Mouse (Mus musculus) kidney, adult 11 months (tissue): ENCODE results near the gene Tnfrsf25.

Source experiments
- DNase-seq: peaks from one replicate; pipeline ENCODE4 v3.0.0; 2022

The Tnfrsf25 gene

GRCm38 (mm10) chr4:152115921-152116612 lies at the start of gene Tnfrsf25:
Gene Tnfrsf25, plus strand, starts transcription at chr4:152115934.
- DNase-seq, result no peak

DNA sequence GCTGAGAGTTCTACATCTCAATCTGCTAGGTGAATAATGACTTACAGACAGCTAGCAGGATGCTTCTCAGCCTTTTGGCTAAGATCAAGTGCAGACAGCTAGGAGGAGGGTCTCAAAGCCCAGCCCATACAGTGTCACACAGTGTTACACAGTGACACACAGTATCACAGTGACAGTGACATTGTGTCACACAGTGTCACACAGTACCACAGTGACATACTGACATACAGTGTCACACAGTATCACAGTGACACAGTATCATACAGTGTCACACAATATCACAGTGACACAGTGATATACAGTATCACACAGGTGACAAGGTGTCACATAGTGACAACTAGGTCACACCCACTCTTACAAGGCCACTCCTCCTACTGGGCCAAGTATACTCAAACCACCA lies 48.5 kb upstream of the Tnfrsf25 start:
- DNase-seq, result no peak

DNA sequence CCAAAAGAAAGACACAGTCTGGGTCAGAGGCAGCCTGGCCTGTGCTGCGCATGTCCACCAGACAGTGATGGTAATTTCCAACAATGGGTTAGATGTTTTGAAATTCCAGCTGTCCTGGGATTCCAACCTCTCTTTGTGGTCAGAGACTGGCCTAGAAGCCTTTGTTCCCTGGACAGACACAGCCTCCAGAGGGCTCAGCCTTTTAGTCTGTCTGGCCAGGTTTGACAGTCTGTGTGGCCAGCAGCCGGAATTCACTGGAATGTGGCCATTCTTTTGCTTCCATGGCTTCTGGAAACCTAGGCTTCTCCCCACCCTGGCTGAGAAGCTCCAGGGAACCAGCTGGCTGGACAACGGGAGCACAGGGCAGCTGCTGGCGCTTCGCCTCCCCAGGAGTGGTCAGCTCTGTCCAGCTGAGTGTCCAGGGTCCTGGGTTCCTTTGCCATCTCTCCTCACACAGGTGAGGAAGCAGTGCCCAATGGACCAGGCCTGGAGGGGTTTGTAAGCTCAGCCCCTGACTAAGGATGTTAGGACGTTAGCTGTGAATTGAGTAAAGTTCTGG lies 47.5 kb upstream of the Tnfrsf25 start:
- no peak for DNase-seq

- DNase-seq, result no peak
Observed at GRCm38 (mm10) chr4:152069245-152069644, 46.5 kb upstream of the Tnfrsf25 start.

GRCm38 (mm10) chr4:152070494-152071396 lies 45.0 kb upstream of the Tnfrsf25 start:
- no peak for DNase-seq

DNA sequence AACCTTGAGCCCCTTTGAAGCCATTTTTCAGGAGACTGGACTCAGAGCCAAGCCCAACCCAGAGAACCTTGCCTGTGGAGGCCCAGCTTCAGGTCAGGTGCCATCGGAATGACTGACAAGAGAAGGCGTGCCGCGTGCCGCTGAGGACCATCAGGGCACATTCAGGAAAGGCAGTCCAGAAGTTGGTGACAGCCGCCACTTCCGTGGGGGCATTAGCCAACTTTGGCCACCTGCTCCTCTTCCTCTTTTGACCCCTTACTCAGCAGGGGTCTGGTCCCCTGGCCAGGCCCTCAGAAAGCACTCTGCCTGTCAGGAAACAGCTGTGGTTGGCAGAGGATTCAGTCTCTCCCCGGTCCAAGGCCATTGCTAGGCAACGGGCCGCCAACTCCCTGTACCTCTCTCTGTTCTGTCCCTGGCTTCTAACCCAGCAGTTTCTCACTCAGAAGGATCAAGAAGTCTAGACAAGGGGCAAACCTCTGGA lies 43.6 kb upstream of the Tnfrsf25 start, which contains the start of gene Plekhg5:
Gene Plekhg5 (plus strand): TSS at position 378 of the 481 bp plus-strand sequence.
- no peak for DNase-seq

DNA sequence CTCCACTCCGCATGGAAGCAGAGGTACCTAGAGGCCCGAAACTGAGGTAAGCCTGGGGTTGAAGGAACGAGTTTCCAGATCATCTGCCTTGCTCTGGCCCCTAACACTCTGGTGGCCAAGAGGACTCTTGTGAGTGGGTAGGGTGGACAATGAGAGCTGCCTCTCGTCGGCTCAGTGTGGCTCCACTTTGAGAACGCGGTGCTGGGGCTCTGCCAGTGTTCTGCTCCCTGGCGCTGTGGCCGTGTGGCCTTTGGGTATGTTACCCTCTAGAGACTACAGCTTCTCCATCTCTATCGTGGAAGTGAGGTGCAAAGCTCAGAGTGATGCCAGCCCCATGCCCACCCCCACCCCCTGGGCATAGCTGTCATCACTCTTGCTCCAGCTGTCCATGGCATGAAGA lies 43.1 kb upstream of the Tnfrsf25 start:
- no peak for DNase-seq

GRCm38 (mm10) chr4:152073715-152074114 lies 42.0 kb upstream of the Tnfrsf25 start:
- no peak for DNase-seq

- no peak for DNase-seq
Observed at GRCm38 (mm10) chr4:152074548-152074947, 41.2 kb upstream of the Tnfrsf25 start.

GRCm38 (mm10) chr4:152077191-152077590 lies 38.5 kb upstream of the Tnfrsf25 start:
- no peak for DNase-seq

DNA sequence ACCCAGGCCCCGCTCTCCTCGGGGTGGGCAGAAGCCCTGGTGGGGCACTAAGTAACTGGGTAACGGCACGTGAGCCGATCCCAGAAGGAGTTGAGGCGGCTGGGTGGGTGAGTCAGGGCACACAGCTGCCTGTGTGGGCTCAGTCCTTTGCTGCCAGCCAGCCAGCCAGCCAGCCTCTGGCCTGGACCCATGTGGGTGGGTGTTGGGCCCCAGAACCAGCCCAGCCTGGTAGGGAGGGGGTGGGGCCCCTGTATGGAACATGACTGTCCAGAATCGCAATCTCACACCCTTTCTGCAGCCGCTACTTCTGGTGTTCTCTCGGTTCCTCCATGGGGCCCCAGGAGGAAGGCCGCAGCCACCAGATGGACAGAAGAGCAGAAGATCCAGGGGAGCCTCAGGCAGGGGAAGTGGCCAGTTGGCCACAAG lies 37.6 kb upstream of the Tnfrsf25 start:
- no peak for DNase-seq

GRCm38 (mm10) chr4:152079261-152079660 lies 36.5 kb upstream of the Tnfrsf25 start:
- no peak for DNase-seq

DNA sequence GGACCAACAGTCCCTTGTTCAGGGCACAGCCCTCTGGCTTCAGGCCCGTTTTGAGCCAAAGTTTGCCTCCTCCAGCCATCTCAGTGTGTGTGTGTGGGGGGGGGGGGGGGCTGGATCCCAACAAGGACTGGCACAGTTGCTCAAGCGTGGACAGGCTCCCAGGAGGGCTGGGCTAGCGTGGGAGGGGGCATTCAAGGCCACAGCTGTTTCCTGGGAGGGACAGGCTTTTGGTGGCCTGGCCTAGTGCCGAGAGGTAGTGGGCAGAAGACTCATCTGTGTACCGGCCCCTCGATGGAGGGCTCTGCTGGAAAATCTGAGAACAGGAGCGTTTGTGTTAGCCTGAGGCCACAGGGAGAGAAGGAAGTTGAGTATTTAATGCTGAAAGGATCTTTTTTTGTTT lies 35.8 kb upstream of the Tnfrsf25 start:
- DNase-seq, result no peak

- no peak for DNase-seq
Observed at GRCm38 (mm10) chr4:152083611-152084220, 32.0 kb upstream of the Tnfrsf25 start.

DNA sequence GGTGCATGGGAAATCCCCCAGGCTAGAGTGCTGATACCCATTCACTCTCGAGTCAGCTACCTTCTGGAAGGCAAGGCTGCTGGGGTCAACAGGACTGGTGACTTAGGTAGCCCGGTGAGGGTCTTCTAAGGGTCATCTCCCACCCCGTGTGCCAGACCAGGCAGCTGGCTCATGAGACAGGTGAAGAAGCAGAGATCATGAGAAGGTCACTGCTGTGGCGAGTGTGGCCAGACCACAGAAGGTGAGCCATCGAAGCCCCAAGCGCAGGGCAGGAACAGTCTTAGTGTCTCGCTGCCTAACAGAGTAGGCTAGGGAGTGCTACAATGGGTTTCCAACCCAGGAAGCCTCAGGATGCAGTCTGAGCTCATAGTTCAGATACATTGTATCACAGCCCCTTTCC lies 31.1 kb upstream of the Tnfrsf25 start:
- DNase-seq, result no peak

- peak; percentile 57 for DNase-seq
Observed at GRCm38 (mm10) chr4:152086505-152087210, 29.1 kb upstream of the Tnfrsf25 start.

GRCm38 (mm10) chr4:152087211-152088081 lies 28.3 kb upstream of the Tnfrsf25 start:
- DNase-seq, result no peak

DNA sequence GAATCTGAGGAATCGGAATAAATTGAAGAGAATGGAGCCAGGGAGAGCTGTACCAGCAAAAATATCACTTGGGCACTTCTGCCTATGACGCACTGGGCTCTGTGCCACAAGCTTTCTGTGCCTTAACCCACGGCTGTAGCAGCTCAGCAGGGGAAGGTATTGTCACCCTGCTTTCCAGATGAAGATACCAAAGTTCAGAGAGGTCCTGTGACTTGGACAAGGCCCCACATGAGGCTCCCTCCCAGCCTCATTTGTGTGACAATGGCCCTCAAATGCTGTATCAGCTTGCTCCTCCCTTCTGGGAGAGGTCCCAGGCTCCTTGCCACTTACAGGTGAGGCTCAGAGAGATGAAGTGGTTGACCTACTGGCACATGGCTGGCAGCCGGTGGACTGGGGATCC lies 27.6 kb upstream of the Tnfrsf25 start:
- DNase-seq, result no peak

DNA sequence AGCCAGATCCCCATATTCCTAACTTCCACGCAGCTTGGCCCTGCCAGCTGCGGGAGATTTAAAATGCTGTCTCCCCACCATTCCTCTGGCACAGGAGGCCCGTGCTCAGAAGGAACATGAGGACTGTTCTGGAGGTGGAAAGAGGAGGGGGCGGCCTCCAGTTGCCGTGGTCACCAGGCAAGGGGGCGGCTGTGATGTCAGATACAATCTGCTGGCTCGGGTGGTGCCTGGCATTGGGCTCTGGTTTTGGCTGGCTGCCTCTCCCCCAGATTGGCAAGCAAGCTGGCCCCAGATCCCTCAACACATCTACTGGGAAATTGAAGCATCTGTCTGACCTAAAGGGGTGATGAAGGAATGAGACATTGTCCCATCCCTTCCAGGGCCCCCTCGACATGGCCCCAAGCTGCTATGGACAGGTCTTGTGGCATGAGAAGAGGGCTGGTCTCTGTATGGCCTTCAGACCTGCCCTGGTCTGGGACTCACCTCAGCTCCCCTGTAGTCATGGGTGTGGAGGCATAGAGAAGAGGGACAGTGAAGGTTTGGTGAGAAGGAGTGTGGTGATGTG lies 27.1 kb upstream of the Tnfrsf25 start:
- DNase-seq, result no peak

DNA sequence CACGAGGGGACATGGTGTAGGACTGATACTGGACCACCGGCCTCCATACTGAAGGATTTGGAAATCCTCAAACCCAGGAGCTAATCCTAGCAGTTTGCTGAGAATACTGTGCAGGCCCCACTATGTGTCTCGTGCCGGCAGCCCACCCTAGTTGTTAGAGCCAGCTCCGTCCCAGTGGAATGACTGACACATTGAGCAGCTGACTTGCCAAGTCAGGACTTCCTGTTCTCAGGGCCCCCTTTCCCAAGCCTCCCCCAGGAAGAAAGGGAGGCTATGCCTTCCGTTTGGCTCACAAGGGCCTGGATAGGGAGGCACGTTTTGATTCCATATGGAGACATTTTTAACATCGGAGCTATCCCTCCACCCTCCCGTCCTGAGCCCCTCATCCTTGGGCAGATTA lies 25.5 kb upstream of the Tnfrsf25 start:
- DNase-seq, result no peak

DNA sequence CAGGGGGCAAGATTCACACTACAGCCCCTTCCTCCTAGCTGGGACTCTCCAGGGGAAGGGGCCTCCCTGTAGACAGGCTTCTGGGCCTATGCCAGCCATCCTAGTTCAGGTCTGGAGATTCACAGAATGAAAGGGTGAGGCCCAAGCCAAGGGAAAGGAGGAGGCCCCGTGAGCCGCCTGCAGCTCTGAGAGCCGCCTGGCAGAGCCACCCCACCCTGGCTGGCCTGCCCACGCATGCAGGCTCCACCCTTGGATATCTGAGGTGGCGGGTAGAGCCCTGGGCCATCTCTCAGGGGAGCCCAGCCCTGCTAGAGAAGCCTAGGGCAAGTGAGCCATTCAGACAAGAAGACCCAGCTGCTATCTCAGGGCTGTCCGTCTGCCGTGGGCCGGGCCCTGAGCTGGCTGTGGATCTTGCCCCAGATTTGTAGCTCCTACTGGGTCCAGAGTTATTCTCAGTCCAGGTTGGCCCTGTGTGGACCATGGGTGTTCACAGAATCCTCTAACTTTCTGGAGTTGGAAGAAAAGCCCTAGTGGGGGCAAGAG lies 22.9 kb upstream of the Tnfrsf25 start:
- no peak for DNase-seq
